14 mouse cellular contexts compared by ENCODE assay signal in genomic region chr9:25629531-25630099, GRCm38 (mm10).
"Had no signal": no experiment of that assay in that cellular context is flagged by ENCODE, and none has a peak within 500 bp of the region (broad histone marks: within the 10 kb centered on the region; RNA-seq: fewer than 3 reads in every experiment).

No protein-coding gene starts in this region.

- H3K4me1 ChIP-seq: limb, embryonic 12.5 days; neural tube, embryonic 12.5 days; stomach, embryonic 15.5 days had no signal

- H3K36me3 ChIP-seq: limb, embryonic 12.5 days; neural tube, embryonic 12.5 days; stomach, embryonic 15.5 days had no signal

- H3K9me3 ChIP-seq: limb, embryonic 12.5 days; neural tube, embryonic 12.5 days; stomach, embryonic 15.5 days had no signal

- H3K9ac ChIP-seq: limb, embryonic 12.5 days; liver, embryonic 14.5 days; neural tube, embryonic 12.5 days; stomach, embryonic 15.5 days had no signal

- H3K27ac ChIP-seq: kidney, postnatal 0 days; limb, embryonic 12.5 days; liver, embryonic 14.5 days; neural tube, embryonic 12.5 days; stomach, embryonic 15.5 days had no signal

- H3K4me3 ChIP-seq: limb, embryonic 12.5 days; neural tube, embryonic 12.5 days; stomach, embryonic 15.5 days had no signal

- H3K4me2 ChIP-seq: limb, embryonic 12.5 days; neural tube, embryonic 12.5 days; stomach, embryonic 15.5 days had no signal

- H3K27me3 ChIP-seq: limb, embryonic 12.5 days; neural tube, embryonic 12.5 days; stomach, embryonic 15.5 days had no signal

- DNase-seq: kidney, adult 11 months; kidney, adult 9 months; kidney, postnatal 36 days; layer of hippocampus, adult 9-11 months; layer of hippocampus, postnatal 36 days; liver; lung, adult 18-20 months; thymus, adult 2 months; thymus, postnatal 25 days had no signal
